Mouse (Mus musculus): ENCODE results near the gene Cnbd2.
"Not testable (repeated sequence)": the region's sequence is repeated elsewhere in the genome, so short reads cannot be mapped to it uniquely, and the experiment has no call there.

Gene Cnbd2

GRCm38 (mm10) chr2:156379929-156380328, 67.8 kb downstream of the Cnbd2 start:
- intact Hi-C loops (cut with DNase I): no loop called here

GRCm38 (mm10) chr2:156381350-156381749, 69.3 kb downstream of the Cnbd2 start:
- intact Hi-C loops (cut with DNase I): no loop called here

- intact Hi-C loops (cut with DNase I): not testable (repeated sequence)
Observed at GRCm38 (mm10) chr2:156392461-156393154, 80.5 kb downstream of the Cnbd2 start.

- intact Hi-C loops (cut with DNase I): no loop called here
Observed at GRCm38 (mm10) chr2:156393155-156393828, 81.2 kb downstream of the Cnbd2 start.

- intact Hi-C loops (cut with DNase I): no loop called here
Observed at GRCm38 (mm10) chr2:156394282-156394681, 82.2 kb downstream of the Cnbd2 start.

- intact Hi-C loops (cut with DNase I): no loop called here
Observed at GRCm38 (mm10) chr2:156396096-156396495, 84.0 kb downstream of the Cnbd2 start.

GRCm38 (mm10) chr2:156397988-156398387, 85.9 kb downstream of the Cnbd2 start:
- intact Hi-C loops (cut with DNase I): no loop called here

- intact Hi-C loops (cut with DNase I): no loop called here
Observed at GRCm38 (mm10) chr2:156399485-156399884, 87.4 kb downstream of the Cnbd2 start.

GRCm38 (mm10) chr2:156401331-156401730, 89.2 kb downstream of the Cnbd2 start:
- intact Hi-C loops (cut with DNase I): no loop called here

GRCm38 (mm10) chr2:156402036-156402435, 89.9 kb downstream of the Cnbd2 start:
- intact Hi-C loops (cut with DNase I): no loop called here

GRCm38 (mm10) chr2:156406987-156407386, 94.9 kb downstream of the Cnbd2 start:
- intact Hi-C loops (cut with DNase I): no loop called here

- intact Hi-C loops (cut with DNase I): no loop called here
Observed at GRCm38 (mm10) chr2:156408168-156408567, 96.1 kb downstream of the Cnbd2 start.

- intact Hi-C loops (cut with DNase I): not testable (repeated sequence)
Observed at GRCm38 (mm10) chr2:156411348-156411747, 99.2 kb downstream of the Cnbd2 start.

- intact Hi-C loops (cut with DNase I): no loop called here
Observed at GRCm38 (mm10) chr2:156414996-156415395, 102.9 kb downstream of the Cnbd2 start.

GRCm38 (mm10) chr2:156415674-156416073, 103.6 kb downstream of the Cnbd2 start:
- intact Hi-C loops (cut with DNase I): no loop called here

- intact Hi-C loops (cut with DNase I): no loop called here
Observed at GRCm38 (mm10) chr2:156417194-156417593, 105.1 kb downstream of the Cnbd2 start.

- intact Hi-C loops (cut with DNase I): no loop called here
Observed at GRCm38 (mm10) chr2:156418467-156418866, 106.4 kb downstream of the Cnbd2 start.

GRCm38 (mm10) chr2:156420327-156420693, 108.2 kb downstream of the Cnbd2 start:
- intact Hi-C loops (cut with DNase I): loop anchor here (5.0 kb wide), 1 partner anchor 42 kb away; no protein-coding TSS in a partner anchor

- intact Hi-C loops (cut with DNase I): loop anchor here (5.0 kb wide), 1 partner anchor 41 kb away; no protein-coding TSS in a partner anchor
Observed at GRCm38 (mm10) chr2:156420694-156421380, 108.7 kb downstream of the Cnbd2 start, which contains the start of gene Epb41l1. Gene Epb41l1 (plus strand): TSS chr2:156420909.

- intact Hi-C loops (cut with DNase I): loop anchor here (5.0 kb wide), 1 partner anchor 41 kb away; no protein-coding TSS in a partner anchor
Observed at GRCm38 (mm10) chr2:156421381-156422110, 109.4 kb downstream of the Cnbd2 start.

GRCm38 (mm10) chr2:156422631-156423030, 110.5 kb downstream of the Cnbd2 start:
- intact Hi-C loops (cut with DNase I): loop anchor here (5.0 kb wide), 1 partner anchor 40 kb away; no protein-coding TSS in a partner anchor
